Mouse (Mus musculus): ENCODE measurements around the gene Mcub. TPM values are rescaled to one million over a fixed set of nuclear protein-coding genes. Genes with fewer than 3 reads are reported as not detected.

Mcub gene
- polyA plus RNA-seq, 1 experiment from 2014 or later: 2.4 TPM

DNA sequence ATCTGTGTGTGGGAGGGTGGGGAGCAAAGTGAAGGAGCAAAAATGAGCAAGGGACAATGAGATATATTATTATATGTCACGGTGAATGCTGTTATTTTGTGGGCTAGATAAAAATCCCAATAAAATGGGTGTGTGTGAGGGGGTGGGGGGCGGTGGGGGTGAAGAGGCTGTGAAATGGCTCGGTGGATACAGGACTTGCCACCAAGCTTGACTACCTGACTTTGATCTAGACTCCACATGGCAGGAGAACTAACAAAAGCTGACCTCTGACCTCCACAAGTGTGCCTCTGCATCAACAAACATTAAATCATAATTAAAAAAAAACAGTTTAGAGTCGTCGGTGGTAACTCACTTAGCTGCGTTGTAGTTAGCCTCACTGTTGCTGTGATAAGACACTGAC lies 9.5 kb upstream of the Mcub start:
- Histone ChIP-seq H3K27me3 (no peaks in the 10 kb centered on the region), H3K4me2 (replicated peaks) (no peak overlapping the region), H3K4me1 (no peaks in the 10 kb centered on the region), H3K4me3 (no peak overlapping the region), H3K9me3 (replicated peaks) (no peaks in the 10 kb centered on the region), H3K27ac (no peak overlapping the region), H3K9ac (no peak overlapping the region), H3K36me3 (peaks cover 24% of the 10 kb centered on the region)
- WGBS: 66% methylated on average over 6 of the region's 6 CpGs
- ATAC-seq (ENCODE audit: low FRiP score): no peak

DNA sequence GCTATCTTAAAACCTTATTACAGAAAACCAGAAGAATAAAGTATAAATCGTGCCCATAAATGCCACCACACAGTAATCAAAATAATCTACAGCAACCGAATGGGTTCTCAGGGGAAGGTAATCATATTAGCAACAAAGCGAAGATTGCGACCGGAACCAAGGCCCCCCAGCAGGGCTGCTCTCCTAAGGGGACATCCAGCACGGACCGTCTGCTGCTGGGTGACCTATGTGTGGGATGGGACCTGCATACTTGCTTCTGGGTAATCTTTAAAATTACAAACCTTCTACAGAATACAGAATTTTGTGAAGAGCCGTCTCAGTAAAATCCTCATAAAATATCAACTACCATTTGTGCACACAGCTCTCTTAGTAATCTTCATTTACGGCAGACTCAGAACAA lies 8.7 kb upstream of the Mcub start:
- no peaks in the 10 kb centered on the region for H3K27me3 ChIP-seq
- WGBS: 89% methylated on average over 9 of the region's 9 CpGs
- ATAC-seq (ENCODE audit: low FRiP score): no peak
- H3K4me2 ChIP-seq (replicated peaks): no peak overlapping the region
- H3K27ac ChIP-seq: no peak overlapping the region
- no peaks in the 10 kb centered on the region for H3K9me3 ChIP-seq (replicated peaks)
- no peak overlapping the region for H3K4me3 ChIP-seq
- H3K9ac ChIP-seq: no peak overlapping the region
- H3K36me3 ChIP-seq: peaks cover 19% of the 10 kb centered on the region
- H3K4me1 ChIP-seq: no peaks in the 10 kb centered on the region

DNA sequence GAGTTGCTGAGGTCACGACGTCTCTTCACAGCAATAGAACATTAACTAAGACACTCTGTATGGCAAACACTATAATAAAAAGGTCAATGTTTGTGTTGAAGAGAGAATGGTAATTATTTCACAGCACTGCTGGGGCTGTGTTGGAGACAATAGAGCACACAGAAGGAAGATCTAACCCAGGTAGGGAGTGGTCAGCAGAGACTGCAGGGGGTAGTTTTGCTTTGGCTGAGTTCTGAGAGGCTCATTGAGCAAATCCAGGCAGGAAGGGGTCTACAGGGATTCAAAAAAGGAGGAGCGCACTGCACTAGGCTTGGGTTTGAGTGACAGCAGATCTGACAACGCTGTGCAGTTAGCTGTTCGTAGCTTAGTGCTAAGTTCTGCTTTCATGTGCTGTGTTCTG lies 6.3 kb upstream of the Mcub start:
- H3K36me3 ChIP-seq: no peaks in the 10 kb centered on the region
- no peaks in the 10 kb centered on the region for H3K9me3 ChIP-seq (replicated peaks)
- no peaks in the 10 kb centered on the region for H3K4me1 ChIP-seq
- no peak overlapping the region for H3K4me2 ChIP-seq (replicated peaks)
- no peak overlapping the region for H3K4me3 ChIP-seq
- no peak overlapping the region for H3K27ac ChIP-seq
- H3K9ac ChIP-seq: no peak overlapping the region
- H3K27me3 ChIP-seq: peaks cover 4% of the 10 kb centered on the region; the same call in 1 of the 2 replicates
- ATAC-seq (ENCODE audit: low FRiP score): no peak
- WGBS: 88% methylated on average over 5 of the region's 5 CpGs

DNA sequence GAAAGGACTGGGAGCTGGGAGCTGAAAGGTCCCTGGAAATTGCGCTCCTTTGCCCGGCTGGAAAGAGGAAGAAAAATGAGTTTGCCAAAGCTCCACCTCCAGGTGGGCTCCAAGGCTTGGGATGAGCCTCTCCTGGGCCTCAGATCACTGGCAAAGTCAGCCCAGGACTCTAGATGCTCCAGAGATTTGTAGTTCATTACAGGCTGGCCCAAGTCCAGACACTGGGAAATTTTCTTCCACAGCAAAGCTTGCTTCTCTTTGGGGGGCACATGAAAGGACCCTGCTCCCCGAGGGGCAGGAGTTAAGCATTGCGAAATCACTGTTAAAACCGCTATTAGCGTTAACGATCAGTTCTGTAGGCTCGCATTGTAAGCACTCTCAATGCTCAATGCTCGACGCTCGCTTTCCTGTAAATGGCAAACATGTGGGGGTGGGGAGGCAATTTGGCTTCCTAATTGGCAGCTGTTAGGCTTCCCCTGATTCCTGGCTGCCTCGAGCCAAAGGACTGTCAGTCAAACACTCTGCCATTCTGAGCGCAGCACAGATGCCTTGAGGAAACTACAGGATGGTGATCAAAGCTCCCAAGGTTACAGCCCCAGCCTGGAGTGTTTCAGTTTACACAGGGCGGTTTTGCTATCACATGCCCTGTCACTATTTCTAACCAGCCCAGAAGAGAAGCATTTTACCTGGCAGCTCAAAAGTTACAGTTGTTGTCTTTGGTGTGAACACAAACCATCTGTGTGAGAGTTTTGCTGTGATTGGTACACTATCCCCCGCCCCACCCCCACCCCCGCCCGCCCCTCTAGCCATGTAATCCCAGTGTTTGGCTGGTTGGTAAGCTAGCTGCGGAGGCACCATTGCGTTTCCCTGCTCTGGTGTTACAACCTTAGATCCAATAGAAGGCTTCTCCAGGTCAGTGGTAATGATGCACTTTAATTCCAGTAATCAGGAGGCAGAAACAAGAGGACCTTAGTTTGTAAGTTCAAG lies 816 bp upstream of the Mcub start:
- peak; percentile 78 for ATAC-seq (ENCODE audit: low FRiP score)

DNA sequence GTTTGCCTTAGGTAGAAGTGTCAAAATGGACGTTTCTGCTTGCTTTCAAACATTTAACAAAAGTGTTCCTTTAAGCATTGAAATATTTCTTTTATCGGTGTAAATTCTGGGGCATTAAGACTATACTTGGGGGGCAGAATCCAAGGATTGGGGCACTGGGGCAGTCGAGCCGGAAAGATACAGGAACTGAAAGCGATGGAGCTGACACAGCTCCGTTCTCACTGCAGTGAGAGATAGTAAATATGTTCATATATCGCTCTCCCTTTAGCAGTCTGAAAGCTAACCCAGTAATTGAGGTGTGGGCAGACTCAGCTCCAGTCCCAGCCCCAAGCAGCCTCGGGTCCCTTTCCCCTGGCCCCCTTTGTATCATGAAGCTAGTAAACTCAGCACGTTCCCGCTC lies 975 bp downstream of the Mcub start:
- no peaks in the 10 kb centered on the region for H3K36me3 ChIP-seq
- peak; percentile 20; the same call in 1 of the 2 replicates for ATAC-seq (ENCODE audit: low FRiP score)
- H3K9ac ChIP-seq: no peak overlapping the region
- H3K27ac ChIP-seq: no peak overlapping the region
- H3K4me1 ChIP-seq: peaks cover 22% of the 10 kb centered on the region
- H3K27me3 ChIP-seq: peaks cover 26% of the 10 kb centered on the region
- H3K4me2 ChIP-seq (replicated peaks): peak overlapping the region; percentile 100
- WGBS: 40% methylated on average over 10 of the region's 10 CpGs
- H3K9me3 ChIP-seq (replicated peaks): no peaks in the 10 kb centered on the region
- peak overlapping the region; percentile 59 for H3K4me3 ChIP-seq

More for the DNA sequence above, 816 bp upstream of the Mcub start:
- 16% methylated on average over 19 of the region's 19 CpGs for WGBS
- peak overlapping the region; percentile 59 for H3K4me3 ChIP-seq
- no peak overlapping the region for H3K27ac ChIP-seq
- peaks cover 26% of the 10 kb centered on the region for H3K27me3 ChIP-seq
- no peaks in the 10 kb centered on the region for H3K36me3 ChIP-seq
- H3K4me1 ChIP-seq: peaks cover 22% of the 10 kb centered on the region
- H3K4me2 ChIP-seq (replicated peaks): peak overlapping the region; percentile 100
- H3K9me3 ChIP-seq (replicated peaks): no peaks in the 10 kb centered on the region
- no peak overlapping the region for H3K9ac ChIP-seq

DNA sequence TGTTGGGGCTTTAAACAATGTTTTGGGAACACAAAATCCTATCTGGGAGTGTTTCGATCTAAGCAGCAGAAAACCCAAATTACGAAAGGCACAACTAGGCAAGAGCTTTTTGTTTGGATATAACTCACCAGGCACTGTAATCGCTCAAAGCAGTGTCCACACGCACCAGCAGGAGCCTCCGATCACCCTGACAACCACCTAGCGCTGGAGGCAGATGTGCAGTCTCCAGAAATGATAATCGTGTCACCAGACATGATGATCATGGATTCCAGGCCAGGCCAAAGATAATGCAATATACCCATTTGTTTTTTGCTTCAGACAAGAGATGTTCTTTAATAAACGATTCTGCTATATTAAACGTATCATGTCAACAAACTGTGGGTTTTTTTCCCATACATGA lies 2.1 kb downstream of the Mcub start:
- Histone ChIP-seq H3K4me2 (replicated peaks) (no peak overlapping the region), H3K27me3 (peaks cover 26% of the 10 kb centered on the region), H3K4me1 (peaks cover 22% of the 10 kb centered on the region), H3K36me3 (no peaks in the 10 kb centered on the region), H3K4me3 (no peak overlapping the region), H3K9me3 (replicated peaks) (no peaks in the 10 kb centered on the region), H3K27ac (no peak overlapping the region), H3K9ac (no peak overlapping the region)
- WGBS: 69% methylated on average over 9 of the region's 9 CpGs
- no peak for ATAC-seq (ENCODE audit: low FRiP score)

DNA sequence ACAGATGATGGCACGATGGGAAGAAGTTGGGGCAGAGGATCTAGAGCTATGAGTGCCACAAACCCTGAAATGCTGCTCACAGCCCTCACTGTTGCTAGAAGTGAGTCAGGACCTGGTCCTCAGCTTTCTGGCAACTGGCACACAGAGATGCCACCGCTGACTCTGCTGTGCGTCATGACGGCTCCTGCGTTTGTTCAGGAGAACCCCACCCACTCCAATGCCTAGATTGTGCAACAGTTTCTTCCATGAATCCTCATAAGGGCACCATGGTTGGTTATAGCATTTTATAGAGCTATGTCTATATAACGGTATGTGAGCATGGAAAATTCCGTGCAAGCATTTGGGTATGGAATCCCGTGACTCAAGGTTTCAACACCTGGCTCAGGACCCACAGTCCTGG lies 5.3 kb downstream of the Mcub start:
- 91% methylated on average over 8 of the region's 8 CpGs for WGBS
- Histone ChIP-seq H3K27ac (no peak overlapping the region), H3K9ac (no peak overlapping the region), H3K4me2 (replicated peaks) (no peak overlapping the region), H3K4me3 (no peak overlapping the region), H3K9me3 (replicated peaks) (no peaks in the 10 kb centered on the region), H3K27me3 (peaks cover 14% of the 10 kb centered on the region), H3K36me3 (no peaks in the 10 kb centered on the region), H3K4me1 (peaks cover 6% of the 10 kb centered on the region)
- no peak for ATAC-seq (ENCODE audit: low FRiP score)

DNA sequence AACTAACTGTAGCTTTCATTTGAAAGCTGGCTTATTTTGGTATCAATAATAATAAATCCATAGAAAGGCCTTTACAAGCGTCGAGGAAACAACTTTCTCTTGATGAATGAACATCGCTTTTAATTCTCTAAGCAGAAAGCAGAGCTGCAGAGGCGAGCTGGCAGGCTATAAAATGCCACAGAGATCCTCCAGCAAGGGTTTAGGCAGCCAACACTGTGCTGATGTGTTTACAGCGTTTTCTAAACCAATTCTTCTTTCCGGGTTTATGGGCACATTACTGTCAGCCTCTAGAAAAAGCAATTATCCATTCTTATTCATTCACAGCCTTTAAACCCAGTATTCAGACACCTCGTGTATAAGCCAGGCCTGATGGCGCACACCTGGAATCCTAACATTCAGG lies 7.5 kb downstream of the Mcub start:
- Histone ChIP-seq H3K4me2 (replicated peaks) (no peak overlapping the region), H3K27ac (no peak overlapping the region), H3K4me1 (no peaks in the 10 kb centered on the region), H3K27me3 (no peaks in the 10 kb centered on the region), H3K36me3 (no peaks in the 10 kb centered on the region), H3K9me3 (replicated peaks) (no peaks in the 10 kb centered on the region), H3K4me3 (no peak overlapping the region), H3K9ac (no peak overlapping the region)
- WGBS: 79% methylated on average over 8 of the region's 8 CpGs
- no peak for ATAC-seq (ENCODE audit: low FRiP score)

DNA sequence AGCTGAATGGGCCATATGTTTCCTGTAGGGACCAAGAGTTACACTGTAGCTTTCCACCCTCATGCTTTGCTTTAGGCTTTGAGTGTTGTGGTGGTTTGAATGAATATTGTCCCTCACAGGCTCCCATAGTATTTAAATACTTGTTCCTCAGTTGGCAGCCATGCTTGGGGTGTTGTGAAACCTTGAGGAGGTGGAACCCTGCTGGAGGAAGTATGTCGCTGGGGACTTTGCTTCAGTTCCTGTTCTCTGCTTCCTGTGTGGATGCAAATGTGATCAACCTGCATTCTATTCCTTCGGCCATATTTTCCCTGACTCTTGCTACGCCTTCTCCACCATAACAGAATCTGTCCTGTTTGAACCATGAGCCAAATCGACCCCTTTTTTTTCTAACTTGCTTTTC lies 16.7 kb downstream of the Mcub start:
- Histone ChIP-seq H3K9me3 (replicated peaks) (no peaks in the 10 kb centered on the region; the same call in 1 of the 2 replicates), H3K4me1 (no peaks in the 10 kb centered on the region), H3K36me3 (no peaks in the 10 kb centered on the region), H3K9ac (no peak overlapping the region), H3K4me2 (replicated peaks) (no peak overlapping the region), H3K4me3 (no peak overlapping the region), H3K27ac (no peak overlapping the region), H3K27me3 (no peaks in the 10 kb centered on the region)
- no peak for ATAC-seq (ENCODE audit: low FRiP score)
- WGBS: 86% methylated on average over 4 of the region's 4 CpGs

DNA sequence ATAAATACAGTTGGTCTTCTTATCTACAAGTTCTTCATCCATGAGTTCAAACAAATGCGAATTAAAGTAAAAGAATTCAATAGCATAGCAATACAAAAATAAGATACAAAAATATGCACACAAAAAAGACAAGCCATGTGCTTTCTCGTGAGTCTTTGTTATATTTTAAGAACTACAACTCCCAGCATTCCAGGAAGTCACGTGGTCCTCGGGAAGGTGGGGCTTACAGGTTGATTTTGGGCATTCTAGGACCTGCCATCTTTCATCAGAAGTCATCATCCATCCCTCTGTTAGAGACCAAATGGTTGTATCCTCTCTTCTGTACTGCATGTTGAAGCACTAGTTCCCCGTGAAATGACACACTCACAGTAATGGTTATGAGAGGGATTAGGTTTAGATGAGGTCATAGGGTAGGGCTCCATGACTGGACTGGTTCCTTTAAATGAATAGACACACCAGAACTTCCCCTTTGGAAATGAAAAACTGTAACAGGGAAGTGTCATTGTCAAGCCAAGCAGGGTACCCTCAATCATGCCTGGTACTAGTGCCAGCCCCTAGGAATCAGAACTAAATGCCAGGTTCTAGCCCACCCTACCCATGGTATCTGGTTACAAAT lies 20.7 kb downstream of the Mcub start:
- Histone ChIP-seq H3K27me3 (no peaks in the 10 kb centered on the region), H3K4me1 (no peaks in the 10 kb centered on the region), H3K9me3 (replicated peaks) (no peaks in the 10 kb centered on the region), H3K36me3 (no peaks in the 10 kb centered on the region), H3K9ac (no peak overlapping the region), H3K4me2 (replicated peaks) (no peak overlapping the region), H3K27ac (no peak overlapping the region), H3K4me3 (no peak overlapping the region)
- 87% methylated on average over 5 of the region's 5 CpGs for WGBS
- ATAC-seq (ENCODE audit: low FRiP score): no peak

DNA sequence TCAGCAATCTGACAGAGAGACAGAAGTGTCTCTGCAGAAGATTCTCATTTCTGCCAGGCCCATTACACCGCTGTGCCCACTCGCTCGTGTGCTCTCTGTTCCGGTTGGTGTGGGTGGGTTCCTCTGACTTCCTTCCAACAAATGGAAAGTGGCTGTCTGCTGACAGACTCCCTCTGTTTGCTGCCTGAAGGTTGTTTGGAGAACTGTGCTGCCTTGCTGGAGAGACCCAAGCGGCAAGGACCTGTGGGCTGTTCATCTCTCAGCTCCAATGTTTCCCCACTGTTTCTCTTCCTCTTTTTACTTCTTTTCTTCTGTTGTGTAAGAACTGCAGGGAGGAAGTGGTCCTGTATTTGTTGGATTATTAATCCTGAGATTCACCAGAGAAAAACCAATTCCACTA lies 21.6 kb downstream of the Mcub start:
- ATAC-seq (ENCODE audit: low FRiP score): no peak

DNA sequence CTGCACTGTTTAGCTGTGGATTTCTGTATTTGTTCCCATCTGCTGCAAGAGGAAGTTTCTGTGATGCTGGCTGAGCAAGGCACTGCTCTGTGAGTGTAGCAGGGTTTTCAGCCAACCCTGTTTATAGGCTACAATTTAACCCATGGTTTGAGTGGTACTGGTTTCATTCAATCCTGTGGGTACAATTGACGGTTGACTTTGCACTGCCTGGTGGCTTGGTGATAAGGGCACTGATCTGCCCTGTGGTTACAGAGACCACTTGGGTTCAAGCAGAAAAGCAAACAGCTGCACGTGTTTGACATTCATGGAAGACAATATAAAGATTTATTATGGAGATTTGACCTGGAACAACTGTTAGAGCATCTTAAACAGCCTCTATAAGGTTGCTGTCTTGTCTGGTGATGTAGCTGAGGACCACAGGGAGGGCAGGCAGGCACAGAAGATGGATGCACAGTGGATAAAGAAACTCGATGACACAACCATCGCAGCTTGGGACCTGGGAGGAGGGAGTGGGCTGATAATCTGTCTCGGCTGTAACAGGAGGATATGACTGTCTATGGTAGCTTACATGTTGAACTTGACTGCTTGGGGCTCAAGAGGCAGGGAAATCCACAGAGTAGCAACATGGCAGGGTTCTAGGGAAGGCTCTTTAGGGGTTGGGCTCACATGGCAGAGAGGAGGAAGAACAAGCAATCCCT lies 23.6 kb downstream of the Mcub start:
- 81% methylated on average over 5 of the region's 5 CpGs for WGBS
- Histone ChIP-seq H3K27ac (no peak overlapping the region), H3K9ac (no peak overlapping the region), H3K27me3 (no peaks in the 10 kb centered on the region), H3K4me3 (no peak overlapping the region), H3K36me3 (no peaks in the 10 kb centered on the region), H3K9me3 (replicated peaks) (no peaks in the 10 kb centered on the region), H3K4me2 (replicated peaks) (no peak overlapping the region), H3K4me1 (no peaks in the 10 kb centered on the region)
- ATAC-seq (ENCODE audit: low FRiP score): no peak

More for the DNA sequence above, 21.6 kb downstream of the Mcub start:
- WGBS: 84% methylated on average over 5 of the region's 5 CpGs
- no peak overlapping the region for H3K4me3 ChIP-seq
- H3K27ac ChIP-seq: no peak overlapping the region
- no peaks in the 10 kb centered on the region for H3K36me3 ChIP-seq
- H3K9me3 ChIP-seq (replicated peaks): no peaks in the 10 kb centered on the region
- H3K4me1 ChIP-seq: no peaks in the 10 kb centered on the region
- H3K4me2 ChIP-seq (replicated peaks): no peak overlapping the region
- H3K9ac ChIP-seq: no peak overlapping the region
- no peaks in the 10 kb centered on the region for H3K27me3 ChIP-seq

All from hindbrain, embryonic 12.5 days (tissue).